18 mouse cellular contexts compared by ENCODE assay signal in the genomic region with DNA sequence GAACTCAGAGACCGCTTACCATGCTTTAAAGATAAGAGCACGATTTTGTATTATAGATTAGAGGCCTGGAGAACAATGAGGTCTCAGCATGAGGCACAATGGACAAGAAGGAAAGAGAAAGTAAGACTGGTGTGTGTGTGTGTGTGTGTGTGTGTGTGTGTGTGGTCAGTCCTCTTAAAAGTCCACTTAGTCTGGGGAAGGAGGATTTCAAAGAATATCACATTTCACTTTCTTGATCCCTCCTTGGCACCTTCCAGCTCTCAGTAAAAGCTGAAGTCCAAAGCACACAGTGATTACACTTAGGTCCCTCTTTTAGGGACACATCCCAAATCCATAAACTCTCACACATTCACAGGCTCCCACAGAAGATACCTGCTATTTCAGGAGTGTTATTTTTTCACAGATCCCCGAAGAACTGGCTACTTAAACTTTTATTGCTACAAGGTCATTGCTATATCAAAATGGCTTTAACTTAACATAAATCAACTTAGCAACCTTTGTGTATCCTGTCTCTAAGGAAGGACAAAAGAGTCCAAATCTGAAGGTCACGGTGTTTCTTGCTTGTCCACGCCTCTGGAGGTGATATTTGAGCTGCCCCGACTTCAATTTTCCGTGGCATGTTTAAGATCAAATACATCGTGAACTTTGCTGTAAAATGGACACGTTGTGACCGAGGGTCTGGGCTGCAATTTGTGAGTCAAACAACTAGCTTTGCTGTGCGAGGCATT.
A peak's percentile ranks its signal among the peaks of the same experiment; 100 is the strongest.
DNase-seq lines count a peak whose midpoint lies in the region; ATAC-seq and TF ChIP-seq lines count a peak whose summit lies in the region.
"Had no signal": no experiment of that assay in that cellular context is flagged by ENCODE, and none has a peak within 500 bp of the region (broad histone marks: within the 10 kb centered on the region; RNA-seq: fewer than 3 reads in every experiment).

No protein-coding gene starts in this region.

- 38% methylated on average over 11 of the region's 11 CpGs for WGBS in hindbrain, embryonic 10.5 days
- 28% methylated on average over 11 of the region's 11 CpGs for WGBS in hindbrain, embryonic 16.5 days
- 41% methylated on average over 11 of the region's 11 CpGs for WGBS in embryonic facial prominence, embryonic 12.5 days

- H3K9me3 ChIP-seq in hindbrain, embryonic 10.5 days, result no peaks in the 10 kb centered on the region
- H3K9me3 ChIP-seq in hindbrain, embryonic 16.5 days (ENCODE audit: control insufficient read depth, low read length), result no peaks in the 10 kb centered on the region
- H3K9me3 ChIP-seq in embryonic facial prominence, embryonic 12.5 days, result 0 out of 2 replicates have a peak, but pooled peaks cover 2% of the 10 kb centered on the region
- H3K9me3 ChIP-seq: heart, embryonic 10.5 days; intestine, embryonic 15.5 days; midbrain, embryonic 15.5 days had no signal

- ATAC-seq in hindbrain, embryonic 16.5 days, result no peak
- ATAC-seq in embryonic facial prominence, embryonic 12.5 days (ENCODE audit: insufficient number of reproducible peaks, insufficient read depth, low FRiP score, low TSS enrichment), result no peak
- ATAC-seq: forebrain, embryonic 14.5 days; intestine, embryonic 15.5 days; midbrain, embryonic 15.5 days had no signal

- H3K4me3 ChIP-seq in hindbrain, embryonic 10.5 days, result no peak overlapping the region
- no peak overlapping the region for H3K4me3 ChIP-seq in hindbrain, embryonic 16.5 days (ENCODE audit: low read length)
- H3K4me3 ChIP-seq in embryonic facial prominence, embryonic 12.5 days, result no peak overlapping the region
- H3K4me3 ChIP-seq in myocyte, result no peak overlapping the region
- H3K4me3 ChIP-seq: heart, embryonic 10.5 days; intestine, embryonic 15.5 days; midbrain, embryonic 15.5 days had no signal

- H3K27ac ChIP-seq in hindbrain, embryonic 10.5 days, result no peak overlapping the region
- no peak overlapping the region for H3K27ac ChIP-seq in hindbrain, embryonic 16.5 days (ENCODE audit: low read depth, low read length)
- H3K27ac ChIP-seq in embryonic facial prominence, embryonic 12.5 days, result 0 out of 2 replicates have a peak overlapping the region, but pooled peaks have one; percentile 36
- H3K27ac ChIP-seq: heart, embryonic 10.5 days; intestine, embryonic 15.5 days; liver, embryonic 14.5 days; midbrain, embryonic 15.5 days had no signal

- no peak overlapping the region for H3K4me2 ChIP-seq in hindbrain, embryonic 16.5 days (ENCODE audit: low read length)
- no peak overlapping the region for H3K4me2 ChIP-seq in embryonic facial prominence, embryonic 12.5 days (replicated peaks)
- peak overlapping the region; percentile 35 for H3K4me2 ChIP-seq in myocyte (ENCODE audit: low read depth)
- H3K4me2 ChIP-seq: intestine, embryonic 15.5 days; midbrain, embryonic 15.5 days had no signal

- peak; percentile 19 for DNase-seq in hindbrain, embryonic 10.5 days (ENCODE audit: low spot score)
- DNase-seq in lung, postnatal 36 days, result peak; percentile 27
- DNase-seq in lung, postnatal 4 days, result no peak
- DNase-seq in layer of hippocampus, postnatal 14 days (ENCODE audit: low spot score in 2 of 2), result no peak
- DNase-seq in adrenal gland, postnatal 25 days, result no peak
- DNase-seq: cerebellum, adult 9-11 months; gastrocnemius, postnatal 10 days; heart, postnatal 4 days; spleen, adult 18-20 months; thymus, postnatal 36 days had no signal

- no peaks in the 10 kb centered on the region for H3K79me2 ChIP-seq in myocyte (ENCODE audit: control insufficient read depth, insufficient read depth)

- H3K27me3 ChIP-seq in hindbrain, embryonic 10.5 days (ENCODE audit: insufficient read depth, poor library complexity, severe bottlenecking), result no peaks in the 10 kb centered on the region
- H3K27me3 ChIP-seq in hindbrain, embryonic 16.5 days (replicated peaks; ENCODE audit: control insufficient read depth, insufficient read depth, low read length), result no peaks in the 10 kb centered on the region
- no peaks in the 10 kb centered on the region for H3K27me3 ChIP-seq in embryonic facial prominence, embryonic 12.5 days
- H3K27me3 ChIP-seq in myocyte (ENCODE audit: control insufficient read depth, insufficient read depth, insufficient read length), result no peaks in the 10 kb centered on the region
- H3K27me3 ChIP-seq: intestine, embryonic 15.5 days; midbrain, embryonic 15.5 days had no signal

- TF ChIP-seq POLR2A in myocyte (IDR thresholded peaks at IDR 0.05; ENCODE audit: insufficient read length, low read depth), result no peak

- peaks cover 13% of the 10 kb centered on the region for H3K4me1 ChIP-seq in hindbrain, embryonic 10.5 days (replicated peaks)
- no peaks in the 10 kb centered on the region for H3K4me1 ChIP-seq in hindbrain, embryonic 16.5 days (ENCODE audit: control insufficient read depth, insufficient read depth, low read depth, low read length)
- no peaks in the 10 kb centered on the region; the same call in 1 of the 2 replicates for H3K4me1 ChIP-seq in embryonic facial prominence, embryonic 12.5 days
- H3K4me1 ChIP-seq: heart, embryonic 10.5 days; intestine, embryonic 15.5 days; midbrain, embryonic 15.5 days had no signal

- no peak overlapping the region for H3ac ChIP-seq in myocyte (ENCODE audit: control insufficient read depth, insufficient read length)

- no peaks in the 10 kb centered on the region for H3K36me3 ChIP-seq in hindbrain, embryonic 10.5 days
- H3K36me3 ChIP-seq in hindbrain, embryonic 16.5 days (ENCODE audit: control insufficient read depth, insufficient read depth, low read length), result no peaks in the 10 kb centered on the region
- H3K36me3 ChIP-seq in embryonic facial prominence, embryonic 12.5 days, result no peaks in the 10 kb centered on the region
- no peaks in the 10 kb centered on the region for H3K36me3 ChIP-seq in myocyte (ENCODE audit: control insufficient read depth, insufficient read depth)
- H3K36me3 ChIP-seq: heart, embryonic 10.5 days; intestine, embryonic 15.5 days; midbrain, embryonic 15.5 days had no signal

- no peak overlapping the region for H3K9ac ChIP-seq in hindbrain, embryonic 16.5 days (ENCODE audit: low read depth, low read length)
- no peak overlapping the region for H3K9ac ChIP-seq in embryonic facial prominence, embryonic 12.5 days
- H3K9ac ChIP-seq: intestine, embryonic 15.5 days; liver, embryonic 14.5 days; midbrain, embryonic 15.5 days had no signal

TF ChIP-seq in myocyte, 11 proteins besides CTCF, POLR2A, EP300 and RAD21:
- no peak for TF ChIP-seq REST (IDR thresholded peaks at IDR 0.05; ENCODE audit: insufficient read depth, insufficient read length)

Comparison
In these comparisons a context has a peak if more than half of its experiments do, and no peak if none do; other contexts are left out.
1. DNase-seq: peak in hindbrain, embryonic 10.5 days (single experiment) and lung, postnatal 36 days (single experiment); none in lung, postnatal 4 days (0 of 2), layer of hippocampus, postnatal 14 days (0 of 2) and adrenal gland, postnatal 25 days (single experiment).